Mouse (Mus musculus) hindbrain, embryonic 16.5 days (tissue): Measurements from ENCODE around the gene Spsb1. TPM values are rescaled to one million over a fixed set of nuclear protein-coding genes. Genes with fewer than 3 reads are reported as not detected.

Experiments
- ATAC-seq: fragments of 200-750 bp; cut with Nextera tagmentation; 2 replicates; pipeline ENCODE4 v1.8.0; 2017; ENCODE audit warnings: moderate TSS enrichment, moderate library complexity
- H3K27ac ChIP-seq: fragments of 300-500 bp; sonication (generic); 2 replicates; pipeline ENCODE4 v1.5.1; 2014; ENCODE audit warnings: low read depth, mild to moderate bottlenecking, control low read depth, low read length, moderate library complexity
- H3K27me3 ChIP-seq: fragments of 300-500 bp; sonication (generic); replicated peaks from 2 replicates; pipeline ENCODE4 v1.6.1; 2014; ENCODE audit warnings: low read length; ENCODE audit not compliant: control insufficient read depth, insufficient read depth
- H3K36me3 ChIP-seq: fragments of 300-500 bp; sonication (generic); 2 replicates; pipeline ENCODE4 v1.6.1; 2014; ENCODE audit warnings: mild to moderate bottlenecking, low read length, moderate library complexity, mixed read lengths; ENCODE audit not compliant: control insufficient read depth, insufficient read depth
- H3K4me1 ChIP-seq: fragments of 300-500 bp; sonication (generic); 2 replicates; pipeline ENCODE4 v1.6.1; 2014; ENCODE audit warnings: low read depth, low read length; ENCODE audit not compliant: control insufficient read depth, insufficient read depth
- H3K4me2 ChIP-seq: fragments of 300-500 bp; sonication (generic); 2 replicates; pipeline ENCODE4 v1.6.1; 2014; ENCODE audit warnings: mild to moderate bottlenecking, low read length, control low read depth, moderate library complexity
- H3K4me3 ChIP-seq: fragments of 300-500 bp; sonication (generic); 2 replicates; pipeline ENCODE4 v1.5.1; 2014; ENCODE audit warnings: mild to moderate bottlenecking, low read length, control low read depth, moderate library complexity
- H3K9ac ChIP-seq: fragments of 300-500 bp; sonication (generic); 2 replicates; pipeline ENCODE4 v1.6.1; 2014; ENCODE audit warnings: low read depth, mild to moderate bottlenecking, control low read depth, low read length, moderate library complexity
- H3K9me3 ChIP-seq: fragments of 300-500 bp; sonication (generic); 2 replicates; pipeline ENCODE4 v1.6.1; 2014; ENCODE audit warnings: mild to moderate bottlenecking, low read length, moderate library complexity; ENCODE audit not compliant: control insufficient read depth
- WGBS: fragments of 180-500 bp; shearing (Covaris S2); extraction: QIAGEN DNeasy Blood & Tissue Kit; methylation state at CpG from one replicate; pipeline ENCODE4 v1.1.7; 2014; 5-methylcytosine and 5-hydroxymethylcytosine counted together
- polyA plus RNA-seq: library from polyadenylated mRNA; unstranded; fragments of >200 nt; fragmentation: Nextera tagmentation; extraction: Ambion mirVana; gene quantifications from 2 replicates; pipeline ENCODE4 v1.2.1, GENCODE M21; 2015

The Spsb1 gene
- polyA plus RNA-seq: 10.1 TPM in 2 replicates

DNA sequence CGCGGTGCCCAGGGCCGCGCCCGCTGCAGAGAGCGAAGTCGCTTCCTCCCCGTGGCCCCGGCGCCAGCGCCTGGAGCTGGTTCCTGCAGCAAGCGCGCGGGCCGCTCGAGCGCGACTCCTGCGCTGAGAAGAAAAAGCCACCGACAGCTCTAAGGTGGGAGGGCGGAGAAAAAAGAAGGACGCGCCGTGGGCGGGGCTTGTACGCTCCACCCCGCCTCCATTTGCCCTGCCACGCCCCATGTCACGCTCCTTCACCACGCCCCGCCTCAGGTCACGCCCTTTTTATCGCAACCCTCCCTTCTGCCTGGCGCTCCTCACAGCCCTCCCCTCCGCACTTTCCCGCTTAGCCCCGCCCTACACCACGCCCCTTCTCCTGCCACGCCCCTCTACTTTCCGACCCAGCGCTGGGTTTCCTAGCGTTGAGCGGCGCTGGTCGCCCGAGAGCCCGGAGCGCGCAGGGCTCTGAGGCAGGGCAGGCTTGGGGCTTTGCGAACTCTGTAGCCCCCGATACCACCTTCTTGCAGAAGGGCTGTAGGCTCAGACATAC, at the start of gene Spsb1:
Spsb1 (minus strand) TSS at position 151 of the 547 bp plus-strand sequence.
- H3K36me3 ChIP-seq: no peaks in the 10 kb centered on the region
- peaks cover 12% of the 10 kb centered on the region for H3K27me3 ChIP-seq
- H3K27ac ChIP-seq: peak within 1 kb of the TSS; percentile 69
- H3K4me2 ChIP-seq: peak within 1 kb of the TSS; percentile 95
- peaks cover 16% of the 10 kb centered on the region for H3K4me1 ChIP-seq
- H3K9me3 ChIP-seq: no peaks in the 10 kb centered on the region
- WGBS: under 1% methylated on average over 46 of the region's 51 CpGs
- peak within 1 kb of the TSS; percentile 66 for H3K4me3 ChIP-seq
- peak within 1 kb of the TSS; percentile 68 for H3K9ac ChIP-seq
- peak; percentile 92 for ATAC-seq

DNA sequence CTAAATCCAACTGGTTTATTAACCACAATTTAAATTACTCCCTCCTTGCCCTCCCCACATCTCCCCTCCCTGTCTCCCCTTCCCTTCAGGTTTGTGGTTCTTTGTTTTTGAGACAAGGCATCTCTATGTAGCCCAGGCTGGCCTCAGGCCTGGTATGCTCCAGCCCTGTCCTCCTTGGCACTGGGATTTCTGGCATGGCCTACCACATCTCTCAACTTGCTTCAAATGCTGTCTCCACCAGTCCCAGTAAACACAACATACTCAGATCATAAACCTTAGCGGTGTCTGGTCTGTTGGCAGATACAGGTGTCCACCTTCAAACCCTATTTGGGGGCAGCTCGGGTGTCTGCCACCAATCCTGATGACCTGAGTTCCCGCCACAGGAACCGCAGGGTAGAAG, 48.8 kb upstream of the Spsb1 start:
- Histone ChIP-seq H3K4me3 (no peak overlapping the region), H3K9ac (no peak overlapping the region), H3K4me2 (no peak overlapping the region), H3K4me1 (peaks cover 8% of the 10 kb centered on the region), H3K9me3 (no peaks in the 10 kb centered on the region), H3K27me3 (no peaks in the 10 kb centered on the region), H3K27ac (no peak overlapping the region), H3K36me3 (no peaks in the 10 kb centered on the region)
- 100% methylated on average over 4 of the region's 4 CpGs for WGBS
- ATAC-seq: no peak

DNA sequence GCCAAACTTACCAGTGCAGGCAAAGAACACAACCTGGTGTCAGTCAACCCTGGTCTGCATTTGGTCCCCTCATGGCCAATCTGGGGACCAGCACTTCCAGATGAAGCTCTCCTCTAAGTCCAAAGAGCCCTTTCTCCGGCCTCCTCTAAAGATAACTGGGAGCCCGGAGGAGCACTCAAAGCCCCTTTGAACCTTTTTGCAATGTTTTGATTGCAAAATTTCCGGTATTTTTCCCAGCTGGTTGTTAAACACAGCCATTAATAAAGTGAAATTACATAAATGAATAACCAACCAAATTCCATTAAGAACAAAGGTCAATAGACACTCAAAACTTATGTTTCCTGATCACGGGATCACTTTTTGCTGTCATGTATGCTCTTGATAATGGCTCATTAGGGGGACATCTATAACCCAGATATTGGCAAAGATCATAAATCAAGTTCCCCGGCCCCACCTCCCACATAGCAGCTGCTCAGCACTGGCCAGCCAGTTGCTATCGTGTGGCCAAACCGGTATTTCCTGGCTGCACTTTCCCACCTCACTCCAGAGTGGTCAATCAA, 48.3 kb upstream of the Spsb1 start:
- Histone ChIP-seq H3K9me3 (no peaks in the 10 kb centered on the region), H3K4me1 (peaks cover 6% of the 10 kb centered on the region), H3K36me3 (no peaks in the 10 kb centered on the region), H3K4me2 (no peak overlapping the region), H3K27me3 (no peaks in the 10 kb centered on the region), H3K27ac (no peak overlapping the region), H3K9ac (no peak overlapping the region), H3K4me3 (no peak overlapping the region)
- ATAC-seq: no peak
- 74% methylated on average over 7 of the region's 7 CpGs for WGBS

DNA sequence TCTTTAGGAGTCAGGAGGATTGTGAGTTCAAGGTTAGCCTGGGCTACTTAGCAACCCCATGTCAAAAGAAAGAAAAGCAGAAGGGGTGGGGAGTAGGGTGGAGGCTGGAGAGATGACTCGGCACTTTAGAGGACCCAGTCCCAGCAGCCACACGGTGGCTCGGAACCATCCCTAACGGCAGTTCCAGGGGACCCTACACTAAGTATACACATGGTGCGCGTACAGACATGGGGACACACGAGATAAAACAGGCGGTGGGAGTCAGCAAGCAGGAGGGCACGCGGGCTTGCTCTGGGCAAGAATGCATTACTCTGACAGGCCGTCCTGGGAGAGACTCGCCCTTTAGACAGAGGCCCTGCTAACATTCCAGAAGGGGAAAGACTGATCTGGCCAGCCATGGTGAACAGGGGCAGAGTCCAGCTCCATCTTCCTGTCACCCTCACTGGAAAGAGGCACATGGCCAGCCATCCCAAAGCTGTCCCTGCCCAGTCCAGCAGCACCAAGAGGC, 47.2 kb upstream of the Spsb1 start:
- Histone ChIP-seq H3K9me3 (no peaks in the 10 kb centered on the region), H3K4me2 (no peak overlapping the region), H3K27ac (no peak overlapping the region), H3K27me3 (no peaks in the 10 kb centered on the region), H3K4me1 (no peaks in the 10 kb centered on the region), H3K36me3 (no peaks in the 10 kb centered on the region), H3K9ac (no peak overlapping the region), H3K4me3 (no peak overlapping the region)
- ATAC-seq: no peak
- 76% methylated on average over 12 of the region's 12 CpGs for WGBS

DNA sequence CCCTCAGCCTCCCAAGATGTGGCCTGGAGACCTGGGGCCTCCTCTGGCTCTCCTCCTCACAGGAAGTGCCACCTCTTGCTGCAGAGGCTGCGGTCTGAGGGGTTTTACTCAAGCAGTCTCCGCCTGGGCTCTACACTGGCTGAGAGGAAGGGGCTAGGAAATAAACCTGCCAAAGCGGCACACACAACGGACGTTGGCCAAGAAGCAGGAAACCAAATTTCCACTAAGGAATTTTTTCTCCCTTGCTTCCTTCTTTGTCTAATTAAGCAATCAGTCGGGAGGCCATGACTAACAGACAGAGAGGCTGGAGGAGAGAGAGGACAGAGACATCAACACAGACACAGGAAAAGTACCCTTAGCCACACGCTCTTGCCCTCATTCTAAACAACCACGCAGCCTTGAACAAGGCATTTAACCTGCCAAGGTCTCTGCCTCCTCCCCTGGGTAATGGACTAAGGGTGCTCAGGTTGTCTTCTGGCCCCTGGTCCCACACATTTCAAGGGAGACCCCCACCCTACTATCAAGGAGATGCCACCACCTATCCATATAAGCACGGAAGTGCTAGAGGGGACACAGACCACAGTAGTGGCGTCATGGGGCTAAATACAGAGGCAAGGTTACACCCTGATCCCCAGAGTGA, 46.5 kb upstream of the Spsb1 start:
- 72% methylated on average over 10 of the region's 10 CpGs for WGBS
- no peaks in the 10 kb centered on the region for H3K4me1 ChIP-seq
- no peak overlapping the region for H3K27ac ChIP-seq
- no peak overlapping the region for H3K4me2 ChIP-seq
- no peaks in the 10 kb centered on the region for H3K9me3 ChIP-seq
- H3K27me3 ChIP-seq: no peaks in the 10 kb centered on the region
- H3K36me3 ChIP-seq: no peaks in the 10 kb centered on the region
- H3K9ac ChIP-seq: no peak overlapping the region
- no peak overlapping the region for H3K4me3 ChIP-seq
- ATAC-seq: no peak

DNA sequence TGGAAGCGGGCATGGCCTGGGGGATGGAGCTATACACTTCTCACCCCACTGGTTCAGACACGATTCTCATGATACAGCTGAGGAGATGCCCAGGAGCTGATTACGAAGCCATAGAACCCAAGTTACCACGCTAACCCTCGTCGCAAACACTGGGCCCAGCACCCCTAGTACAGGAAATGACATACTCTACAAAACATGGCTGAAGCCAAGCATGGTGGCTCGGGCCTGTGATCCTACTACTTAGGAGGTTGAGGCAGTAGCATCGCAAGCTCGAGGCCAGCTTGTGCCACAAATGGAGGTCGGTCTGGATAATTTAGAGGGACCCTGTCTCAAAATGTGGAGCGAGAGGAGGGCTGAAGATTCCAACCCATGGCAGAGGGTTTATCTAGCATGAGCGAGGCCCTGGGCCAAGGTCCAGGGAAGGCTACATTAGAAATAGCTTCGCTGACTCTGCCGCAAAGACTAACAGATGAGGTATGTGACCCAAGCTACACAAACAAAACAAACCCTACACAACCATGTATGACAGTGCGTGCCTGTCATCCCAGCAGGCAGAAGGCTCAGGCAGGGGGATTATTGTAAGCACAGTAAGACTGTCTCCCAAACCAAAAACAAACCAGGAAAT, 45.2 kb upstream of the Spsb1 start:
- Histone ChIP-seq H3K4me3 (no peak overlapping the region), H3K4me1 (no peaks in the 10 kb centered on the region), H3K36me3 (no peaks in the 10 kb centered on the region), H3K27ac (no peak overlapping the region), H3K9ac (no peak overlapping the region), H3K9me3 (no peaks in the 10 kb centered on the region), H3K4me2 (no peak overlapping the region), H3K27me3 (no peaks in the 10 kb centered on the region)
- ATAC-seq: no peak
- 87% methylated on average over 15 of the region's 15 CpGs for WGBS

DNA sequence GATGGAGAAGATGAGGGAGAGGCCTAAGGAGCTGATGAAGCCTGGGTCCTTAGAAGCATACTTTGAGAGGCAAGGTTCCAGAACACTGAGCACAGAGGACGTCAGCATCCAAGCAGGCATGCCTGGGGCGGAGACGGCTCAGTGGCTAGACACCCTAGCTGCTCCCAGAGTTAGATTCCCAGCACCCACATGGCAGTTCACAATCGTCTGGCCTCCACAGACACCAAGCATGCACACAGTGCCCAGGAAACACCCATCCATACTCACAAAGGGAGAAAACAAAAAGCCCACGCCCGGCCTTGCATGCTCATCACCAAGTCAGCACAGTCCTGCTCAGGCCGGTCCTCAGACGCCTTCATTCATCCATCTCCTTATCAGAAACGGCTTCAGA, 44.7 kb upstream of the Spsb1 start:
- H3K36me3 ChIP-seq: no peaks in the 10 kb centered on the region
- H3K9me3 ChIP-seq: no peaks in the 10 kb centered on the region
- no peak overlapping the region for H3K27ac ChIP-seq
- ATAC-seq: no peak
- WGBS: 61% methylated on average over 9 of the region's 9 CpGs
- no peak overlapping the region for H3K9ac ChIP-seq
- no peaks in the 10 kb centered on the region for H3K27me3 ChIP-seq
- no peak overlapping the region for H3K4me2 ChIP-seq
- no peaks in the 10 kb centered on the region for H3K4me1 ChIP-seq
- H3K4me3 ChIP-seq: no peak overlapping the region

DNA sequence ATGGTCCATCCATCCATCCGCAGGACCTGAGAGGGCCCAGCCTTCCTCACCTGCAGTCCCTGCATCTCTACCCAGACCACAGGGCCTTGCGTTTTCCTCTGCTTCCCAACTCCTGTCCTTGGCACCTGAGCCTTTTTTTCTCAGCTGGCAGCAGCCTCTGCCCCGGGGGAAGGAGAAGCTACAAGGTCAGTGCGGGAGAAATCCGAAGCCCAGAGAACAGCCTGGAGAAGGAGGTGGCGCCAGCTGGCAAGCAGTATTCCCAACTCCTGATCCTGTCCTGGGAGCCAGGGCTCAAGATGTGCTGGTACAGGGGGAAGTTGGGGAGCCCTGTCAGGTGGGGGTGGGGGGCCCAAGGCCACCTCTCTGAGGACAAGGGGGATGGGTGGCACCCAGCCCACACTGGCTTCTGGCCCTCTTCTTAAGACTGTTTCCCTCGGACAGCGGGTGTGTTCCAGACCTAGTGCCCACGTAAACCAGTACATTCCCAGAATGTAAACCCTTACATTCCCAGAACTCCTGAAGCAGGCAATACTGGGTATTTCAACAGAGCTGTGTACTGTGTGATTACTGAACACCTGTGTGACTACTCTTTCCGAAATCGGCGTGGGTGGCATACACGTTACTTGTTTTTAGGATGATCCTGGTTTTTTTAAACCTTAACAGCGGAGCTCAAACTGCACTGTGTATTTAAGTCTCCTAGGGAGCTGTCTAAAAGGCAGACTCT, 44.1 kb upstream of the Spsb1 start:
- no peak for ATAC-seq
- no peak overlapping the region for H3K4me2 ChIP-seq
- no peaks in the 10 kb centered on the region for H3K4me1 ChIP-seq
- H3K36me3 ChIP-seq: no peaks in the 10 kb centered on the region
- no peaks in the 10 kb centered on the region for H3K27me3 ChIP-seq
- no peak overlapping the region for H3K27ac ChIP-seq
- WGBS: 78% methylated on average over 14 of the region's 14 CpGs
- H3K4me3 ChIP-seq: no peak overlapping the region
- no peaks in the 10 kb centered on the region for H3K9me3 ChIP-seq
- H3K9ac ChIP-seq: no peak overlapping the region

DNA sequence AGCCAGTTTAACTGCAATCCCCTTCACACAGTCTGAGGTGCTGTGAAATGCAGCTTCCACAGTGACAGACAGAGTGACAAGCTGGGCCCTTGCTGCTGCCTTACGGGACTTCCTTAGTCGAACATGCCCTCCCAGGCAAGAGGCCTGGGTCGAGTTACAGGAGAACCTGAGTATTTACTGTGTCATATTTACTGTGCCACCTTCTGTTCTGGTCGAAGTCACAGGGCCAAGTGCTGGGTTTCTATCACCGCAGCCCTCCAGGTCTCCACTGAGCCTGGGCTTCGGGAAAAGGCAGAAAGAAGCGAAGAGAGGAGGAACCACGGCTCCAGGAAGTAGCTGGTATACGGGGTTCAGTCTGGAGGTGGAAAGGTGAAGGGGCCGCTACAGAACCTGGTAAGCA, 43.2 kb upstream of the Spsb1 start:
- H3K27me3 ChIP-seq: no peaks in the 10 kb centered on the region
- H3K9ac ChIP-seq: no peak overlapping the region
- no peaks in the 10 kb centered on the region for H3K4me1 ChIP-seq
- no peak overlapping the region for H3K4me2 ChIP-seq
- no peak for ATAC-seq
- no peaks in the 10 kb centered on the region for H3K36me3 ChIP-seq
- H3K9me3 ChIP-seq: no peaks in the 10 kb centered on the region
- no peak overlapping the region for H3K27ac ChIP-seq
- WGBS: 85% methylated on average over 10 of the region's 10 CpGs
- H3K4me3 ChIP-seq: no peak overlapping the region
